Mouse (Mus musculus): ENCODE data around the gene Wwp2. TPM values are rescaled to one million over a fixed set of nuclear protein-coding genes. Genes with fewer than 3 reads are reported as not detected.

Gene Wwp2
- polyA plus RNA-seq, 1 experiment from 2014 or later: 51.4 TPM

GRCm38 (mm10) chr8:107522555-107522833 is 86.3 kb downstream of the Wwp2 start:
- peaks cover 33% of the 10 kb centered on the region for H3K36me3 ChIP-seq (ENCODE audit: inconsistent target)
- 28% methylated on average over 4 of the region's 4 CpGs for WGBS (ENCODE audit: missing documents)
- peaks cover 87% of the 10 kb centered on the region for H3K79me2 ChIP-seq (ENCODE audit: inconsistent target)
- H3K4me3 ChIP-seq (ENCODE audit: inconsistent target): no peak overlapping the region
- no peak overlapping the region for H3K27ac ChIP-seq

DNA sequence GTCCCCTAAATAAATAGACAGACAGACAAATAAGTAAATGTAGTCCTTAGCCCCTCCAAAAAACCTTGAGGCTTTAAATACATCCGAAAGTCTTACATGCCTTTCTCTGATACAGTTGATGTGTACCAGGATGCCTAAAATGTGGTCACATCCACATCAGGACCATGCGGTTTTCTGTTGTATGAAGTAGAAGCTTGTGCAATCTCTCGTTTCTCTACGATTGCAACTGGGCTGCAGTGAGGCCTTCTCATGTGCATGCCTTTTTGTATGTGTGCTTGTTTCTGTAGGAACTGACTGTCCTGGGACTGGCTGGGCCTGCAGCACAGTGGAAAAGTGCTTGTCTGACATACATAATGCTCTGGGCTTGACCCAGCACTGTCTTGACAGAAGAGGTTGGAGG is 88.4 kb downstream of the Wwp2 start:
- Histone ChIP-seq H3K27ac (no peak overlapping the region), H3K4me3 (ENCODE audit: inconsistent target) (no peak overlapping the region), H3K79me2 (ENCODE audit: inconsistent target) (peaks cover 87% of the 10 kb centered on the region), H3K36me3 (ENCODE audit: inconsistent target) (peaks cover 23% of the 10 kb centered on the region; the same call in 1 of the 2 replicates)
- WGBS (ENCODE audit: missing documents): 39% methylated on average over 4 of the region's 4 CpGs

DNA sequence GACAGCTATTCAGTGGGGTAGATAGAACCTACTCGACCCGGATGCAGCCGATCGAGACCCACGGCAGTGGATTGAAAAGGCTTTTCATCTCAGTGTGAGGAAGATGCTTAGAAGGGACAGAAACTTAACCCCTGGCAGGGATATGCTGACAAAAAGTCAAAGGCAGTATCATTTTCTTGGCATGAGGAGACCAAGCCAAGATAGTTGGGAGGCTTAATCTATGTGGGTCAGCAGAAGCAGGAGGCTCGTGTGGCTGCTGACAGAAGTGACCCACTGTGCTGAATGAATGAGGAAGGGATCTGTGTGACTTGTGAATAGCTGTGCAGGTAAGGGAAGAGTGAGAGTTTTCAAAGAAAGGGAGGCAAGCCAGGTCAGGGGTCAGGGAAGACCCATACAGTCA is 92.6 kb downstream of the Wwp2 start:
- Histone ChIP-seq H3K4me3 (ENCODE audit: inconsistent target) (no peak overlapping the region), H3K36me3 (ENCODE audit: inconsistent target) (peaks cover 22% of the 10 kb centered on the region; the same call in 1 of the 2 replicates), H3K79me2 (ENCODE audit: inconsistent target) (peaks cover 53% of the 10 kb centered on the region; the same call in 1 of the 2 replicates), H3K27ac (no peak overlapping the region)
- 95% methylated on average over 6 of the region's 6 CpGs for WGBS (ENCODE audit: missing documents)

GRCm38 (mm10) chr8:107537472-107537871 is 101.3 kb downstream of the Wwp2 start:
- H3K4me3 ChIP-seq (ENCODE audit: inconsistent target): no peak overlapping the region
- 87% methylated on average over 4 of the region's 4 CpGs for WGBS (ENCODE audit: missing documents)
- H3K27ac ChIP-seq: no peak overlapping the region
- peaks cover 77% of the 10 kb centered on the region for H3K36me3 ChIP-seq (ENCODE audit: inconsistent target)
- no peaks in the 10 kb centered on the region for H3K79me2 ChIP-seq (ENCODE audit: inconsistent target)

GRCm38 (mm10) chr8:107540623-107541022 is 104.5 kb downstream of the Wwp2 start:
- no peaks in the 10 kb centered on the region for H3K79me2 ChIP-seq (ENCODE audit: inconsistent target)
- peaks cover 78% of the 10 kb centered on the region for H3K36me3 ChIP-seq (ENCODE audit: inconsistent target)
- 87% methylated on average over 12 of the region's 12 CpGs for WGBS (ENCODE audit: missing documents)
- no peak overlapping the region for H3K4me3 ChIP-seq (ENCODE audit: inconsistent target)
- H3K27ac ChIP-seq: no peak overlapping the region

DNA sequence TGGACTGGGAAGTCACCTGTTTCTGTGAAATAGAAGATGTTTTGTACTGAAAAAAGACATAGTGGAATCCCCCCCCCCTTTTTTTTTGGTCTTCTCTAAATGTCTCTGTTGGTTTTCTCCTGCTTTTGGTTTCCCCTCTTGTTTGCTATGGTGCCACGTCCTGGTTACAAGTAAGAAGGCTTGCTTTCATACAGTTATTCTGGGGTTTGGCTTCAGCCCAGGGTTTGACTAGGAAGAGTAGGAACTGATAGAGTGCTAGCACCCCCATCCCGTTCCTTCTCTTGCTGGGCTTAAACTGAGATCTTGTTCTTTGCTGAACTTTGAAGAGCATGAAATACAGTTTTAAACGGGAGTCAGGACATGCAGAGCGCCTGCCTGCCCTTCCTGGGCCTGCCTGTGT is 105.2 kb downstream of the Wwp2 start:
- no peak overlapping the region for H3K27ac ChIP-seq
- no peak overlapping the region for H3K4me3 ChIP-seq (ENCODE audit: inconsistent target)
- H3K36me3 ChIP-seq (ENCODE audit: inconsistent target): peaks cover 78% of the 10 kb centered on the region
- no peaks in the 10 kb centered on the region for H3K79me2 ChIP-seq (ENCODE audit: inconsistent target)
- 48% methylated on average over 4 of the region's 4 CpGs for WGBS (ENCODE audit: missing documents)

DNA sequence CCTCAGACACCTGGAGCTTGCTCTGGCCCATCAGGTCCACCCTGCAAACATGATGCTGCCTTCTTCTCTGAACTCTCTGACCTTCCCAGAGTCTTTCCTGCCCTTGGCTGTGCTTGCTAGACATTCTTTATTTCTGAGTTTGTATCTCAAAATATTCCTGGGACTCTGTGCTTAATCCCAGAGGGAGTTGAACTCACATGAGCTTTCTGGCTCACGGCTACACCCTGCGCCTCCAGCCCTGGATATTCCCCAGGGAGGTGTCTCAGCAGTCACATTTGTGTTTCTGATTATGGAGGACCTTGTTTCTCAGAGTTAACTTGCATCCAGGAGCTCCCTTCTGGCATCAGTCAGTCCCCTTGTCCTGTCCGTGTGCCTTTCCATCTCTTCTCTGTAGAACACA is 106.0 kb downstream of the Wwp2 start:
- WGBS (ENCODE audit: missing documents): 95% methylated on average over 3 of the region's 3 CpGs
- H3K79me2 ChIP-seq (ENCODE audit: inconsistent target): no peaks in the 10 kb centered on the region
- H3K27ac ChIP-seq: no peak overlapping the region
- peaks cover 80% of the 10 kb centered on the region for H3K36me3 ChIP-seq (ENCODE audit: inconsistent target)
- no peak overlapping the region for H3K4me3 ChIP-seq (ENCODE audit: inconsistent target)

DNA sequence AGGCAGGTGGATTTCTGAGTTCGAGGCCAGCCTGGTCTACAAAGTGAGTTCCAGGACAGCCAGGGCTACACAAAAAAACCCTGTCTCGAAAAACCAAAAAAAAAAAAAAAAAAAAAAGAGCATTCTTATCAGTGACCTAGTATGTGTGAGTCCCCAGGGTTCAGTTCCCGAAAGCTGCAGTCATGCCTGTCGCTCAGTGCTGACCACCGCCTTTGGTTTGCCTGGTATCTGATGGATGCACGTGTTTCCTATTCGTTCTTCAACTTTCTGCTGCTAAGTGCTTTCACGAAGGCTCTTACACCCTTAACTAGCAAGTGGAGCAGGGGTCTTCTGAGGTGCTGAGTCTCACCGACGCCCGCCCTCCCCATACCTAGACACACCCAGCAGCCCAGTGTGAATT is 107.5 kb downstream of the Wwp2 start:
- peaks cover 95% of the 10 kb centered on the region for H3K36me3 ChIP-seq (ENCODE audit: inconsistent target)
- WGBS (ENCODE audit: missing documents): 88% methylated on average over 9 of the region's 11 CpGs
- H3K4me3 ChIP-seq (ENCODE audit: inconsistent target): no peak overlapping the region
- no peaks in the 10 kb centered on the region for H3K79me2 ChIP-seq (ENCODE audit: inconsistent target)
- no peak overlapping the region for H3K27ac ChIP-seq

GRCm38 (mm10) chr8:107544211-107544610 is 108.0 kb downstream of the Wwp2 start:
- H3K36me3 ChIP-seq (ENCODE audit: inconsistent target): peaks cover 95% of the 10 kb centered on the region
- H3K4me3 ChIP-seq (ENCODE audit: inconsistent target): no peak overlapping the region
- no peak overlapping the region for H3K27ac ChIP-seq
- 93% methylated on average over 8 of the region's 8 CpGs for WGBS (ENCODE audit: missing documents)
- no peaks in the 10 kb centered on the region for H3K79me2 ChIP-seq (ENCODE audit: inconsistent target)

- H3K36me3 ChIP-seq (ENCODE audit: inconsistent target): peaks cover 95% of the 10 kb centered on the region
- 93% methylated on average over 10 of the region's 10 CpGs for WGBS (ENCODE audit: missing documents)
- H3K79me2 ChIP-seq (ENCODE audit: inconsistent target): no peaks in the 10 kb centered on the region
- no peak overlapping the region for H3K4me3 ChIP-seq (ENCODE audit: inconsistent target)
- H3K27ac ChIP-seq: no peak overlapping the region
Observed at GRCm38 (mm10) chr8:107544651-107545174, 108.5 kb downstream of the Wwp2 start.

DNA sequence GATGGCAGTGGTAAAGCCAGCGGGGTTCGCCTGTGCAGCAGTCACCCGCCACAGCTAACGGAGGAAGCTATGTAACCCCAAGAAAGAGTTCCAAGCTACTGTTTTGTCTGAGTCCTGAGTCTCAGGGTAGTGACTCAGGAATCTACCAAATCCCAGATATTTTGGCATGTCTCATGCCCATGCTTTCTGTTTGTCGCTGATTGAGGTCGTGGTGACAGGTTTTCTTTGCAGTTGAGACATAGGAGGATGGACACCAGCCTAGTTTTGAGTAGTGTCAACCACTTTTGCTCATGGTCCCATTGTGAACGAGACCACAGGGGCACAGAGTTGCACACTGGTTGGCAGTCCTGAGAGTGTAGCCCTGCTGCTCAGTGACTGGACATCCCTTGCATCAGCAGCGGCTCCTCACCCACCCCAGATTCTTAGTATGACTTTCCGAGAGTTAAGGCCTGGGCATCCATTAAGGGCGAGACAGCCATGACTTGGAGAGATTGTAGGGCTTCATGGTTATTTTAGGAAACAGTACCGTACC is 109.5 kb downstream of the Wwp2 start:
- Histone ChIP-seq H3K27ac (no peak overlapping the region), H3K4me3 (ENCODE audit: inconsistent target) (no peak overlapping the region), H3K36me3 (ENCODE audit: inconsistent target) (peaks cover 97% of the 10 kb centered on the region), H3K79me2 (ENCODE audit: inconsistent target) (no peaks in the 10 kb centered on the region)
- 95% methylated on average over 11 of the region's 11 CpGs for WGBS (ENCODE audit: missing documents)

GRCm38 (mm10) chr8:107546154-107546553 is 110.0 kb downstream of the Wwp2 start:
- Histone ChIP-seq H3K36me3 (ENCODE audit: inconsistent target) (peaks cover 97% of the 10 kb centered on the region), H3K27ac (no peak overlapping the region), H3K79me2 (ENCODE audit: inconsistent target) (no peaks in the 10 kb centered on the region), H3K4me3 (ENCODE audit: inconsistent target) (no peak overlapping the region)
- WGBS (ENCODE audit: missing documents): 93% methylated on average over 4 of the region's 4 CpGs

DNA sequence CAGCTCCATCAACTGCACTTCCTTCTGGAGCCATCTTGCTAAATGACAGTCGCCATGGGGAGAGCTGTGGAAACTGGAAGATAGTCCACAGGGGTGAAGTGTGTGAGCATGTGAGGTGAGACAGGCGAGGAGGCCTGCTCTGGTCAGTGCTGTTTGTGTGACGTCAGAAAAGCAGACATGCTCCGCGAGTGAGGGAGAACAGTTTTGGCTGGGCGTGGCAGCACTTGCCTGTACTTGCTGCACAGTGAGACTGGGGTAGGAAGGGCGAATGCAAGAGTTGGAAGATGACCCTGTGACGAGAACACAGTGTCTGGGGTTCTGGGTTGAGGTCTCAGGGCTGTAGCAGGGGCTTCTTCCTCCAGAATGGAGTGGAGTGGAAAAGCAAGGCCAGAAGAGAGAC is 110.7 kb downstream of the Wwp2 start:
- no peak overlapping the region for H3K4me3 ChIP-seq (ENCODE audit: inconsistent target)
- no peak overlapping the region for H3K27ac ChIP-seq
- WGBS (ENCODE audit: missing documents): 98% methylated on average over 8 of the region's 8 CpGs
- H3K79me2 ChIP-seq (ENCODE audit: inconsistent target): no peaks in the 10 kb centered on the region
- peaks cover 92% of the 10 kb centered on the region for H3K36me3 ChIP-seq (ENCODE audit: inconsistent target)

GRCm38 (mm10) chr8:107552234-107552633 is 116.1 kb downstream of the Wwp2 start:
- Histone ChIP-seq H3K4me3 (ENCODE audit: inconsistent target) (no peak overlapping the region), H3K27ac (no peak overlapping the region), H3K79me2 (ENCODE audit: inconsistent target) (no peaks in the 10 kb centered on the region), H3K36me3 (ENCODE audit: inconsistent target) (peaks cover 69% of the 10 kb centered on the region)
- WGBS (ENCODE audit: missing documents): 2% methylated on average over 6 of the region's 6 CpGs

GRCm38 (mm10) chr8:107555231-107555630 is 119.1 kb downstream of the Wwp2 start:
- H3K27ac ChIP-seq: no peak overlapping the region
- peaks cover 47% of the 10 kb centered on the region for H3K36me3 ChIP-seq (ENCODE audit: inconsistent target)
- H3K4me3 ChIP-seq (ENCODE audit: inconsistent target): no peak overlapping the region
- no peaks in the 10 kb centered on the region for H3K79me2 ChIP-seq (ENCODE audit: inconsistent target)
- WGBS (ENCODE audit: missing documents): 95% methylated on average over 10 of the region's 10 CpGs

- Histone ChIP-seq H3K27ac (no peak overlapping the region), H3K36me3 (ENCODE audit: inconsistent target) (peaks cover 36% of the 10 kb centered on the region)
Observed at GRCm38 (mm10) chr8:107556511-107556936, 120.4 kb downstream of the Wwp2 start.

More at GRCm38 (mm10) chr8:107556511-107556936, 120.4 kb downstream of the Wwp2 start:
- Histone ChIP-seq H3K4me3 (ENCODE audit: inconsistent target) (no peak overlapping the region), H3K79me2 (ENCODE audit: inconsistent target) (no peaks in the 10 kb centered on the region)
- WGBS (ENCODE audit: missing documents): 67% methylated on average over 12 of the region's 12 CpGs
